Mouse (Mus musculus) hindbrain, embryonic 14.5 days (tissue): Measurements from ENCODE around the gene Adam1b. TPM values are rescaled to one million over a fixed set of nuclear protein-coding genes. Genes with fewer than 3 reads are reported as not detected.
A peak's percentile ranks its signal among the peaks of the same experiment; 100 is the strongest.

Source experiments
- ATAC-seq: fragments of 200-750 bp; cut with Nextera tagmentation; 2 replicates; pipeline ENCODE4 v1.8.0; 2017; ENCODE audit warnings: moderate number of reproducible peaks, mild to moderate bottlenecking, moderate TSS enrichment, moderate library complexity; ENCODE audit not compliant: low FRiP score
- DNase-seq: peaks from one replicate; pipeline ENCODE4 v3.0.0-alpha.2; 2015; ENCODE audit warnings: low spot score
- H3K27ac ChIP-seq: fragments of 300-500 bp; sonication (generic); 2 replicates; pipeline ENCODE4 v1.5.1; 2014; ENCODE audit warnings: mild to moderate bottlenecking, moderate library complexity
- H3K27me3 ChIP-seq: fragments of 300-500 bp; sonication (generic); 2 replicates; pipeline ENCODE4 v1.6.1; 2014; ENCODE audit warnings: mild to moderate bottlenecking, low read length, mixed read lengths; ENCODE audit not compliant: control insufficient read depth, insufficient read depth
- H3K36me3 ChIP-seq: fragments of 300-500 bp; sonication (generic); replicated peaks from 2 replicates; pipeline ENCODE4 v1.6.1; 2014; ENCODE audit not compliant: control insufficient read depth, insufficient read depth
- H3K4me1 ChIP-seq: fragments of 300-500 bp; sonication (generic); replicated peaks from 2 replicates; pipeline ENCODE4 v1.6.1; 2014; ENCODE audit warnings: antibody characterized with exemption, low read length, mixed read lengths; ENCODE audit not compliant: control insufficient read depth, insufficient read depth
- H3K4me2 ChIP-seq: fragments of 300-500 bp; sonication (generic); replicated peaks from 2 replicates; pipeline ENCODE4 v1.6.1; 2014; ENCODE audit warnings: mild to moderate bottlenecking, moderate library complexity
- H3K4me3 ChIP-seq: fragments of 300-500 bp; sonication (generic); replicated peaks from 2 replicates; pipeline ENCODE4 v1.5.1; 2014; ENCODE audit warnings: mild to moderate bottlenecking, low read length
- H3K9ac ChIP-seq: fragments of 300-500 bp; sonication (generic); 2 replicates; pipeline ENCODE4 v1.6.1; 2014
- H3K9me3 ChIP-seq: fragments of 300-500 bp; sonication (generic); 2 replicates; pipeline ENCODE4 v1.6.1; 2016; ENCODE audit warnings: low read length; ENCODE audit not compliant: control insufficient read depth
- WGBS: fragments of 180-500 bp; shearing (Covaris S2); extraction: QIAGEN DNeasy Blood & Tissue Kit; methylation state at CpG from one replicate; pipeline ENCODE4 v1.1.7; 2014; 5-methylcytosine and 5-hydroxymethylcytosine counted together
- polyA plus RNA-seq: library from polyadenylated mRNA; unstranded; fragments of >200 nt; fragmentation: Nextera tagmentation; extraction: Ambion mirVana; gene quantifications from 2 replicates; pipeline ENCODE4 v1.2.1, GENCODE M21; 2014

Gene Adam1b
- polyA plus RNA-seq, 1 experiment from 2014 or later: not detected

- Histone ChIP-seq H3K27me3 (no peaks in the 10 kb centered on the region), H3K27ac (no peak overlapping the region), H3K4me2 (no peak overlapping the region), H3K9me3 (no peaks in the 10 kb centered on the region), H3K4me3 (no peak overlapping the region), H3K4me1 (no peaks in the 10 kb centered on the region), H3K9ac (no peak overlapping the region), H3K36me3 (no peaks in the 10 kb centered on the region)
- DNase-seq: no peak
- ATAC-seq: no peak
- 55% methylated on average over 3 of the region's 3 CpGs for WGBS
Measured at GRCm38 (mm10) chr5:121469566-121469965, 33.7 kb downstream of the Adam1b start.

- no peak for DNase-seq
- ATAC-seq: no peak
Measured at GRCm38 (mm10) chr5:121463601-121464250, 39.5 kb downstream of the Adam1b start.

GRCm38 (mm10) chr5:121462967-121463366 is 40.3 kb downstream of the Adam1b start:
- 77% methylated on average over 5 of the region's 5 CpGs for WGBS
- no peak for ATAC-seq
- H3K9me3 ChIP-seq: no peaks in the 10 kb centered on the region
- no peak overlapping the region for H3K4me3 ChIP-seq
- no peaks in the 10 kb centered on the region for H3K36me3 ChIP-seq
- DNase-seq: no peak
- no peak overlapping the region for H3K9ac ChIP-seq
- H3K4me1 ChIP-seq: no peaks in the 10 kb centered on the region
- no peak overlapping the region for H3K27ac ChIP-seq
- H3K27me3 ChIP-seq: no peaks in the 10 kb centered on the region
- H3K4me2 ChIP-seq: no peak overlapping the region

More at GRCm38 (mm10) chr5:121463601-121464250, 39.5 kb downstream of the Adam1b start:
- no peaks in the 10 kb centered on the region for H3K36me3 ChIP-seq
- WGBS: 76% methylated on average over 5 of the region's 5 CpGs
- H3K27me3 ChIP-seq: no peaks in the 10 kb centered on the region
- H3K4me2 ChIP-seq: no peak overlapping the region
- no peak overlapping the region for H3K9ac ChIP-seq
- no peak overlapping the region for H3K27ac ChIP-seq
- no peaks in the 10 kb centered on the region for H3K4me1 ChIP-seq
- H3K9me3 ChIP-seq: no peaks in the 10 kb centered on the region
- H3K4me3 ChIP-seq: no peak overlapping the region

GRCm38 (mm10) chr5:121462171-121462502 is 41.1 kb downstream of the Adam1b start:
- H3K9me3 ChIP-seq: no peaks in the 10 kb centered on the region
- H3K4me2 ChIP-seq: no peak overlapping the region
- no peak for ATAC-seq
- H3K4me3 ChIP-seq: no peak overlapping the region
- H3K9ac ChIP-seq: no peak overlapping the region
- no peaks in the 10 kb centered on the region for H3K36me3 ChIP-seq
- no peak for DNase-seq
- no peaks in the 10 kb centered on the region for H3K4me1 ChIP-seq
- no peaks in the 10 kb centered on the region for H3K27me3 ChIP-seq
- H3K27ac ChIP-seq: no peak overlapping the region
- 43% methylated on average over 1 of the region's 1 CpGs for WGBS

- DNase-seq (no peak), ATAC-seq (no peak)
- no peaks in the 10 kb centered on the region for H3K4me1 ChIP-seq
- no peak overlapping the region for H3K27ac ChIP-seq
- H3K4me2 ChIP-seq: no peak overlapping the region
- H3K36me3 ChIP-seq: no peaks in the 10 kb centered on the region
- 71% methylated on average over 4 of the region's 4 CpGs for WGBS
- no peak overlapping the region for H3K9ac ChIP-seq
- H3K27me3 ChIP-seq: no peaks in the 10 kb centered on the region
- H3K4me3 ChIP-seq: no peak overlapping the region
- no peaks in the 10 kb centered on the region for H3K9me3 ChIP-seq
Measured at GRCm38 (mm10) chr5:121461339-121462170, 41.7 kb downstream of the Adam1b start.

- no peak for ATAC-seq
Measured at GRCm38 (mm10) chr5:121455510-121456265, 47.5 kb downstream of the Adam1b start.

GRCm38 (mm10) chr5:121454503-121454782 is 48.8 kb downstream of the Adam1b start:
- Histone ChIP-seq H3K4me3 (no peak overlapping the region), H3K27me3 (no peaks in the 10 kb centered on the region), H3K27ac (no peak overlapping the region), H3K36me3 (peaks cover 6% of the 10 kb centered on the region), H3K4me2 (no peak overlapping the region), H3K4me1 (peaks cover 24% of the 10 kb centered on the region), H3K9ac (no peak overlapping the region), H3K9me3 (no peaks in the 10 kb centered on the region)
- DNase-seq: no peak
- 92% methylated on average over 3 of the region's 3 CpGs for WGBS
- no peak for ATAC-seq

More at GRCm38 (mm10) chr5:121455510-121456265, 47.5 kb downstream of the Adam1b start:
- Histone ChIP-seq H3K9ac (no peak overlapping the region), H3K36me3 (no peaks in the 10 kb centered on the region), H3K9me3 (no peaks in the 10 kb centered on the region), H3K27me3 (no peaks in the 10 kb centered on the region), H3K4me2 (no peak overlapping the region), H3K4me1 (peaks cover 17% of the 10 kb centered on the region), H3K27ac (no peak overlapping the region), H3K4me3 (no peak overlapping the region)
- WGBS: 79% methylated on average over 9 of the region's 9 CpGs
- no peak for DNase-seq

- Histone ChIP-seq H3K4me2 (no peak overlapping the region), H3K4me3 (no peak overlapping the region), H3K27me3 (no peaks in the 10 kb centered on the region), H3K27ac (no peak overlapping the region), H3K9ac (no peak overlapping the region), H3K9me3 (no peaks in the 10 kb centered on the region), H3K4me1 (peaks cover 24% of the 10 kb centered on the region), H3K36me3 (peaks cover 12% of the 10 kb centered on the region)
- WGBS: 89% methylated on average over 13 of the region's 13 CpGs
- DNase-seq (no peak), ATAC-seq (no peak)
Measured at GRCm38 (mm10) chr5:121453743-121454502, 49.3 kb downstream of the Adam1b start.

- WGBS: 8% methylated on average over 9 of the region's 9 CpGs
- peak; percentile 35 for DNase-seq
- H3K9ac ChIP-seq: peak overlapping the region; percentile 95
Measured at GRCm38 (mm10) chr5:121452906-121453305, 50.3 kb downstream of the Adam1b start.

More at GRCm38 (mm10) chr5:121452906-121453305, 50.3 kb downstream of the Adam1b start:
- Histone ChIP-seq H3K27me3 (no peaks in the 10 kb centered on the region), H3K9me3 (no peaks in the 10 kb centered on the region), H3K4me1 (peaks cover 24% of the 10 kb centered on the region), H3K4me2 (peak overlapping the region; percentile 88), H3K27ac (peak overlapping the region; percentile 97), H3K4me3 (peak overlapping the region; percentile 97), H3K36me3 (peaks cover 22% of the 10 kb centered on the region)
- no peak for ATAC-seq
